Mouse (Mus musculus): Measurements from ENCODE around the gene Reck. TPM values are rescaled to one million over a fixed set of nuclear protein-coding genes. Genes with fewer than 3 reads are reported as not detected.

Reck gene
- polyA plus RNA-seq, 1 experiment from 2014 or later: 4.8 TPM

- no peak overlapping the region for H3K4me3 ChIP-seq
- peaks cover 5% of the 10 kb centered on the region for H3K4me1 ChIP-seq
- no peaks in the 10 kb centered on the region for H3K27me3 ChIP-seq
- no peak overlapping the region for H3K9ac ChIP-seq
- H3K27ac ChIP-seq: no peak overlapping the region
- WGBS: 88% methylated on average over 10 of the region's 10 CpGs
- ATAC-seq: no peak
- H3K9me3 ChIP-seq (replicated peaks): peaks cover 4% of the 10 kb centered on the region; the same call in 1 of the 2 replicates
- no peak overlapping the region for H3K4me2 ChIP-seq
- no peaks in the 10 kb centered on the region for H3K36me3 ChIP-seq (ENCODE audit: poor library complexity, severe bottlenecking)
Observed at GRCm38 (mm10) chr4:43869821-43870220, 5.5 kb upstream of the Reck start.

DNA sequence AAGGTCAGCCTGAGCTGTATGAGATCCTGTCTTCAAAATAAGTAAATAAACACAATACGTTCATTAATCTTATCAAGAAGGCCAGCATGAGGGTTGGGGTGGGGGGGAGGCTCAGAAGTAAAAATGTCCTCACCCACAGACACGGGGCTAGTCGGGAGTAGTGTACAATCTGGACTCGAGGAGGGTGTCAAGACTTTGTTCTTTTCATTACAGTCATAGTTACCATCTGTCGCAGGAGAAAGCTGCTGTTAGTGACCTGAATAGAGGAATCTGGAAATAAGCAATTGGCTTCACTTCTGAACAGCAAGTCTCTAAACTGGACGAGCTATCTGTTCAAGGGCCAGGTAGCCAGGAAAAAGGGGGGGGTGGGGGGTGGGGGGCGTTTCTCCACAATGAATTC, 829 bp upstream of the Reck start:
- Histone ChIP-seq H3K4me3 (peak overlapping the region; percentile 89), H3K27ac (peak overlapping the region; percentile 62; the same call in 1 of the 2 replicates), H3K27me3 (no peaks in the 10 kb centered on the region), H3K9me3 (replicated peaks) (peaks cover 4% of the 10 kb centered on the region; the same call in 1 of the 2 replicates), H3K4me2 (peak overlapping the region; percentile 94), H3K4me1 (peaks cover 29% of the 10 kb centered on the region), H3K36me3 (ENCODE audit: poor library complexity, severe bottlenecking) (no peaks in the 10 kb centered on the region), H3K9ac (peak overlapping the region; percentile 84; the same call in 1 of the 2 replicates)
- 35% methylated on average over 7 of the region's 7 CpGs for WGBS
- no peak for ATAC-seq

DNA sequence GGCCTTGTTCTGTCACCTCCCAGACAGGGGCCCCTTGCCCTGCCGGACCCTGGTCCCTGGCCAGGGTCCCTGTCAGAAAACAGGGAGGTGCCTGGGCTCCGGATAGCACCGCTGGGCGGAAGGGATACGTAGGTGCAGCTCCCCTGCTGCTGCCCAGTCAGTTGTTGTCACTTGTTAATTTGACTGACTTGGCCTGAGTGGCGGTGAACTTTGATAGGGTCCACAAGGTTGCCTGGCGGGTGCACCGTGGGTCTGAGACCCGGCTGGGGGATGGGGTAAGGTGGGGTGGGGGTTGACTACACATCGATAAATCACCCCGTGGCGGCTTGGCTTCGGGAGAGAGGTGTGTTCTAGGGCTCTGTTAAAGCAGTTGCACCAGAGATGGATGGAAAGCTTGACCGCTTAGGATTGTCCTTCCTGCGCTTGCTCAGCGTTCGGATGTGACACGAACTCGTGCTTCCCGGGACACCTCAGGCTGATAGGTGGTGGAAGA, 635 bp downstream of the Reck start:
- Histone ChIP-seq H3K9ac (peak overlapping the region; percentile 84), H3K9me3 (replicated peaks) (peaks cover 4% of the 10 kb centered on the region; the same call in 1 of the 2 replicates), H3K4me3 (peak overlapping the region; percentile 89), H3K4me1 (peaks cover 29% of the 10 kb centered on the region), H3K27ac (peak overlapping the region; percentile 62; the same call in 1 of the 2 replicates), H3K4me2 (peak overlapping the region; percentile 94), H3K27me3 (no peaks in the 10 kb centered on the region), H3K36me3 (ENCODE audit: poor library complexity, severe bottlenecking) (no peaks in the 10 kb centered on the region)
- peak; percentile 55 for ATAC-seq
- under 1% methylated on average over 20 of the region's 20 CpGs for WGBS

DNA sequence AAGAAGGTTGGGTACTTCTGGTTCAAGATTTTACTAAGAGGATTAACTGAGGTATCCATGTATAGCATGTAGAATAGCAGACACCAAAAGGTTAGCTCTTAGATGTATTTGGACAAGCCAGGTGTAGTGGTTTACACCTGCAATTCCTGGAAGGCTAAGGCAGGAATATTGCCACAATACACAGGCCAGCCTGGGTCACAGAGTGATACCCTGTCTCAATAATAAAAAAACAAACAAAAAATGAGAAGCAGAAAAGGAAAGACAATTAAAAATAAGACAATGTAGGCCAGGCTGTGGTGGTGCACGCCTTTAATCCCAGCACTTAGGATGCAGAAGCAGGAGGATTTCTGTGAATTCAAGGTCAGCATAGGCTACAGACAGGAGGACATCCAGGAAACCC, 1.9 kb downstream of the Reck start:
- no peak overlapping the region for H3K4me2 ChIP-seq
- no peak overlapping the region for H3K9ac ChIP-seq
- no peak for ATAC-seq
- WGBS: 97% methylated on average over 1 of the region's 1 CpGs
- peaks cover 29% of the 10 kb centered on the region for H3K4me1 ChIP-seq
- H3K27ac ChIP-seq: no peak overlapping the region
- H3K4me3 ChIP-seq: no peak overlapping the region
- peaks cover 4% of the 10 kb centered on the region; the same call in 1 of the 2 replicates for H3K9me3 ChIP-seq (replicated peaks)
- no peaks in the 10 kb centered on the region for H3K27me3 ChIP-seq
- H3K36me3 ChIP-seq (ENCODE audit: poor library complexity, severe bottlenecking): no peaks in the 10 kb centered on the region

GRCm38 (mm10) chr4:43878121-43878776, 2.9 kb downstream of the Reck start:
- H3K4me2 ChIP-seq: no peak overlapping the region
- ATAC-seq: no peak
- no peak overlapping the region for H3K4me3 ChIP-seq
- H3K27ac ChIP-seq: no peak overlapping the region
- no peaks in the 10 kb centered on the region for H3K27me3 ChIP-seq
- no peaks in the 10 kb centered on the region for H3K36me3 ChIP-seq (ENCODE audit: poor library complexity, severe bottlenecking)
- H3K9me3 ChIP-seq (replicated peaks): peaks cover under 1% of the 10 kb centered on the region; the same call in 1 of the 2 replicates
- H3K4me1 ChIP-seq: peaks cover 29% of the 10 kb centered on the region
- H3K9ac ChIP-seq: no peak overlapping the region
- 46% methylated on average over 5 of the region's 5 CpGs for WGBS

- Histone ChIP-seq H3K4me3 (no peak overlapping the region), H3K36me3 (ENCODE audit: poor library complexity, severe bottlenecking) (no peaks in the 10 kb centered on the region), H3K4me2 (no peak overlapping the region), H3K27me3 (no peaks in the 10 kb centered on the region), H3K4me1 (peaks cover 39% of the 10 kb centered on the region), H3K9me3 (replicated peaks) (no peaks in the 10 kb centered on the region), H3K9ac (no peak overlapping the region), H3K27ac (no peak overlapping the region)
- no peak for ATAC-seq
- 80% methylated on average over 6 of the region's 6 CpGs for WGBS
Observed at GRCm38 (mm10) chr4:43879566-43879965, 4.2 kb downstream of the Reck start.

- peaks cover 27% of the 10 kb centered on the region for H3K4me1 ChIP-seq
- 25% methylated on average over 4 of the region's 4 CpGs for WGBS
- H3K4me3 ChIP-seq: no peak overlapping the region
- no peaks in the 10 kb centered on the region for H3K9me3 ChIP-seq (replicated peaks)
- 0 out of 2 replicates have a peak overlapping the region, but pooled peaks have one; percentile 34 for H3K9ac ChIP-seq
- H3K4me2 ChIP-seq: no peak overlapping the region
- no peaks in the 10 kb centered on the region for H3K27me3 ChIP-seq
- ATAC-seq: no peak
- no peaks in the 10 kb centered on the region for H3K36me3 ChIP-seq (ENCODE audit: poor library complexity, severe bottlenecking)
- H3K27ac ChIP-seq: no peak overlapping the region; the same call in 1 of the 2 replicates
Observed at GRCm38 (mm10) chr4:43884196-43884595, 8.9 kb downstream of the Reck start.

DNA sequence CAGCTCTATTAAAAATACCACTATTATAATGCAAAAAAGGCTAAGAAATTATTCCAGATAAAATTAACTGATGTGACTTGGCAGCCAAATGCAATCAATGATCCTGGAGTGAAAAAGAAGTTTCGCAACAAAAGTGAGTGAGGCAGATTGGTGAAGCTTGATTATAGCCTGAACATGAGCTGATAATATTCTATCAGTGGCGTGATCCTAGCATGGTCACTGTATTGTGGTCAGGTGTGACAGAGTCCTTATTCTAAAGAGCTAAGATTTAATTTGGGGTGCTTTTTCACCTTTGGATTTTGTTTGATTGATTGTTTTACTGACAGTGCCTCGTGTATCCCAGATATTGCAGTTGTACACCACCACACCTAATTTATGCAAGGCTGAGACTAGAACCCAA, 15.9 kb downstream of the Reck start:
- H3K27me3 ChIP-seq: no peaks in the 10 kb centered on the region
- H3K36me3 ChIP-seq (ENCODE audit: poor library complexity, severe bottlenecking): no peaks in the 10 kb centered on the region
- no peak overlapping the region for H3K27ac ChIP-seq
- no peaks in the 10 kb centered on the region for H3K9me3 ChIP-seq (replicated peaks)
- H3K4me3 ChIP-seq: no peak overlapping the region
- H3K4me2 ChIP-seq: no peak overlapping the region
- no peak overlapping the region for H3K9ac ChIP-seq
- WGBS: 89% methylated on average over 3 of the region's 3 CpGs
- H3K4me1 ChIP-seq: no peaks in the 10 kb centered on the region
- ATAC-seq: no peak

GRCm38 (mm10) chr4:43897209-43897608, 21.9 kb downstream of the Reck start:
- no peaks in the 10 kb centered on the region for H3K9me3 ChIP-seq (replicated peaks)
- no peak overlapping the region for H3K4me3 ChIP-seq
- ATAC-seq: no peak
- no peaks in the 10 kb centered on the region for H3K4me1 ChIP-seq
- no peak overlapping the region for H3K27ac ChIP-seq
- H3K27me3 ChIP-seq: no peaks in the 10 kb centered on the region
- peaks cover 20% of the 10 kb centered on the region for H3K36me3 ChIP-seq (ENCODE audit: poor library complexity, severe bottlenecking)
- H3K9ac ChIP-seq: no peak overlapping the region
- H3K4me2 ChIP-seq: no peak overlapping the region

- Histone ChIP-seq H3K4me3 (no peak overlapping the region), H3K27me3 (no peaks in the 10 kb centered on the region), H3K9ac (no peak overlapping the region), H3K9me3 (replicated peaks) (no peaks in the 10 kb centered on the region), H3K4me2 (no peak overlapping the region), H3K36me3 (ENCODE audit: poor library complexity, severe bottlenecking) (peaks cover 20% of the 10 kb centered on the region), H3K4me1 (no peaks in the 10 kb centered on the region), H3K27ac (no peak overlapping the region)
- WGBS: 80% methylated on average over 8 of the region's 8 CpGs
- no peak for ATAC-seq
Observed at GRCm38 (mm10) chr4:43899197-43899596, 23.9 kb downstream of the Reck start.

DNA sequence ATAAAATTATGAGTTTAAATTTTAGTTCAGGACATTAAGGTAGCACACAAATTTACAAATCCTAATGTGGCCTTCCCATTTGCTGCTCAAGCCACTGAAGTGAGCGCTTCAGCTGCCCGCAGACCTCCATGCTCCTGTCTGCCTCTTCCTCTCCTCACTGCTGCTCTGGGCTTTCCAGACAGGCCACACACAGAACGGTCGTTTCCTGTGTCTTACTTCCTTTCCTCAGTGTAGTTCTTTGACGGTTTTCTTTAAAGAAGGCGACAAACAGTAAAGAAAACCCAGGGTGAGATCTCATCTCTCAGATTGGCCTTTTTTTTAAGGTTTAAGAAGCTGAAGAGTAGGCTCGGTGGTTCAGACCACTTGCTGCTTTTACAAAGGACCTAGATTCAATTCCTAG, 28.4 kb downstream of the Reck start:
- H3K36me3 ChIP-seq (ENCODE audit: poor library complexity, severe bottlenecking): peaks cover 15% of the 10 kb centered on the region
- no peak overlapping the region for H3K9ac ChIP-seq
- 84% methylated on average over 7 of the region's 7 CpGs for WGBS
- no peaks in the 10 kb centered on the region for H3K4me1 ChIP-seq
- no peak for ATAC-seq
- no peak overlapping the region for H3K4me2 ChIP-seq
- no peak overlapping the region for H3K27ac ChIP-seq
- H3K4me3 ChIP-seq: no peak overlapping the region
- H3K27me3 ChIP-seq: no peaks in the 10 kb centered on the region
- no peaks in the 10 kb centered on the region for H3K9me3 ChIP-seq (replicated peaks)

- no peaks in the 10 kb centered on the region for H3K4me1 ChIP-seq
Observed at GRCm38 (mm10) chr4:43906443-43906842, 31.1 kb downstream of the Reck start.

GRCm38 (mm10) chr4:43918221-43918620, 42.9 kb downstream of the Reck start:
- Histone ChIP-seq H3K9me3 (replicated peaks) (no peaks in the 10 kb centered on the region), H3K36me3 (ENCODE audit: poor library complexity, severe bottlenecking) (peaks cover 28% of the 10 kb centered on the region), H3K27me3 (no peaks in the 10 kb centered on the region), H3K4me2 (no peak overlapping the region), H3K9ac (no peak overlapping the region), H3K27ac (no peak overlapping the region), H3K4me3 (no peak overlapping the region), H3K4me1 (no peaks in the 10 kb centered on the region)
- no peak for ATAC-seq
- 94% methylated on average over 5 of the region's 5 CpGs for WGBS

More at GRCm38 (mm10) chr4:43906443-43906842, 31.1 kb downstream of the Reck start:
- peaks cover 16% of the 10 kb centered on the region for H3K36me3 ChIP-seq (ENCODE audit: poor library complexity, severe bottlenecking)
- no peak overlapping the region for H3K9ac ChIP-seq
- H3K27ac ChIP-seq: no peak overlapping the region
- no peaks in the 10 kb centered on the region for H3K27me3 ChIP-seq
- H3K9me3 ChIP-seq (replicated peaks): no peaks in the 10 kb centered on the region
- 38% methylated on average over 6 of the region's 6 CpGs for WGBS
- H3K4me3 ChIP-seq: no peak overlapping the region
- H3K4me2 ChIP-seq: no peak overlapping the region
- ATAC-seq: no peak

All from forebrain, embryonic 13.5 days (tissue).